Mouse (Mus musculus) stomach, embryonic 16.5 days (tissue): ENCODE results near the gene Rbm42. TPM values are rescaled to one million over a fixed set of nuclear protein-coding genes. Genes with fewer than 3 reads are reported as not detected.
A peak's percentile ranks its signal among the peaks of the same experiment; 100 is the strongest.

Experiments
- ATAC-seq: fragments of 200-750 bp; cut with Nextera tagmentation; 2 replicates; pipeline ENCODE4 v1.8.0; 2017; ENCODE audit warnings: moderate number of reproducible peaks, moderate TSS enrichment; ENCODE audit not compliant: insufficient read depth, low FRiP score
- H3K27ac ChIP-seq: fragments of 300-500 bp; sonication (generic); 2 replicates; pipeline ENCODE4 v1.5.1; 2014; ENCODE audit warnings: low read length
- H3K27me3 ChIP-seq: fragments of 300-500 bp; sonication (generic); 2 replicates; pipeline ENCODE4 v1.6.1; 2014; ENCODE audit warnings: low read length, control low read depth, mixed read lengths; ENCODE audit not compliant: control insufficient read depth, insufficient read depth
- H3K36me3 ChIP-seq: fragments of 300-500 bp; sonication (generic); 2 replicates; pipeline ENCODE4 v1.6.1; 2014; ENCODE audit warnings: low read length; ENCODE audit not compliant: control insufficient read depth, insufficient read depth
- H3K4me1 ChIP-seq: fragments of 300-500 bp; sonication (generic); 2 replicates; pipeline ENCODE4 v1.6.1; 2014; ENCODE audit warnings: low read length, control low read depth, mixed read lengths; ENCODE audit not compliant: control insufficient read depth, insufficient read depth
- H3K4me2 ChIP-seq: fragments of 300-500 bp; sonication (generic); 2 replicates; pipeline ENCODE4 v1.6.1; 2014; ENCODE audit warnings: low read depth, low read length, mixed read lengths
- H3K4me3 ChIP-seq: fragments of 300-500 bp; sonication (generic); replicated peaks from 2 replicates; pipeline ENCODE4 v1.5.1; 2014; ENCODE audit warnings: mild to moderate bottlenecking, low read length
- H3K9ac ChIP-seq: fragments of 300-500 bp; sonication (generic); 2 replicates; pipeline ENCODE4 v1.6.1; 2014; ENCODE audit warnings: low read length
- H3K9me3 ChIP-seq: fragments of 300-500 bp; sonication (generic); replicated peaks from 2 replicates; pipeline ENCODE4 v1.6.1; 2016; ENCODE audit warnings: low read length, control low read depth; ENCODE audit not compliant: control insufficient read depth
- WGBS: fragments of 180-500 bp; shearing (Covaris S2); extraction: QIAGEN DNeasy Blood & Tissue Kit; methylation state at CpG from one replicate; pipeline ENCODE4 v1.1.7; 2014; 5-methylcytosine and 5-hydroxymethylcytosine counted together
- polyA plus RNA-seq: library from polyadenylated mRNA; unstranded; fragments of >200 nt; fragmentation: Nextera tagmentation; extraction: Ambion mirVana; gene quantifications from 2 replicates; pipeline ENCODE4 v1.2.1, GENCODE M21; 2015

Rbm42 gene
- polyA plus RNA-seq, 1 experiment from 2014 or later, result 83.7 TPM

GRCm38 (mm10) chr7:30669229-30669628 lies 19.1 kb upstream of the Rbm42 start:
- Histone ChIP-seq H3K9me3 (no peaks in the 10 kb centered on the region), H3K4me1 (no peaks in the 10 kb centered on the region), H3K36me3 (no peaks in the 10 kb centered on the region), H3K27me3 (no peaks in the 10 kb centered on the region), H3K4me3 (no peak overlapping the region), H3K27ac (no peak overlapping the region), H3K9ac (no peak overlapping the region), H3K4me2 (no peak overlapping the region)
- WGBS, result 48% methylated on average over 3 of the region's 3 CpGs
- ATAC-seq, result no peak

GRCm38 (mm10) chr7:30665321-30665720 lies 15.2 kb upstream of the Rbm42 start:
- H3K27ac ChIP-seq, result no peak overlapping the region

GRCm38 (mm10) chr7:30664529-30665200 lies 14.5 kb upstream of the Rbm42 start, which contains the start of gene Haus5:
Gene Haus5 (minus strand): TSS chr7:30664994.
- Histone ChIP-seq H3K9me3 (no peaks in the 10 kb centered on the region), H3K4me2 (peak within 1 kb of the TSS; percentile 82), H3K9ac (peak within 1 kb of the TSS; percentile 90), H3K27me3 (no peaks in the 10 kb centered on the region), H3K4me3 (peak within 1 kb of the TSS; percentile 79), H3K4me1 (no peaks in the 10 kb centered on the region), H3K27ac (no peak within 1 kb of the TSS), H3K36me3 (no peaks in the 10 kb centered on the region; the same call in 1 of the 2 replicates)
- ATAC-seq, result peak; percentile 92
- WGBS, result under 1% methylated on average over 34 of the region's 34 CpGs

More at GRCm38 (mm10) chr7:30665321-30665720, 15.2 kb upstream of the Rbm42 start:
- H3K4me1 ChIP-seq, result no peaks in the 10 kb centered on the region
- peak overlapping the region; percentile 79 for H3K4me3 ChIP-seq
- H3K9ac ChIP-seq, result peak overlapping the region; percentile 90
- no peaks in the 10 kb centered on the region; the same call in 1 of the 2 replicates for H3K36me3 ChIP-seq
- WGBS, result 6% methylated on average over 11 of the region's 11 CpGs
- H3K9me3 ChIP-seq, result no peaks in the 10 kb centered on the region
- ATAC-seq, result peak; percentile 41; the same call in 1 of the 2 replicates
- no peaks in the 10 kb centered on the region for H3K27me3 ChIP-seq
- H3K4me2 ChIP-seq, result peak overlapping the region; percentile 82

GRCm38 (mm10) chr7:30639083-30639482 lies 11.0 kb downstream of the Rbm42 start:
- H3K27me3 ChIP-seq, result peaks cover 23% of the 10 kb centered on the region
- no peak overlapping the region for H3K4me3 ChIP-seq
- no peak overlapping the region for H3K9ac ChIP-seq
- no peaks in the 10 kb centered on the region for H3K9me3 ChIP-seq
- WGBS, result 16% methylated on average over 4 of the region's 4 CpGs
- no peak for ATAC-seq
- H3K36me3 ChIP-seq, result no peaks in the 10 kb centered on the region
- peaks cover 9% of the 10 kb centered on the region for H3K4me1 ChIP-seq
- H3K27ac ChIP-seq, result no peak overlapping the region
- no peak overlapping the region for H3K4me2 ChIP-seq

GRCm38 (mm10) chr7:30636395-30636794 lies 13.7 kb downstream of the Rbm42 start:
- H3K9me3 ChIP-seq, result no peaks in the 10 kb centered on the region
- H3K4me1 ChIP-seq, result peaks cover 9% of the 10 kb centered on the region
- peaks cover 41% of the 10 kb centered on the region for H3K27me3 ChIP-seq
- no peak overlapping the region for H3K27ac ChIP-seq
- no peak for ATAC-seq
- WGBS, result 23% methylated on average over 11 of the region's 11 CpGs
- H3K36me3 ChIP-seq, result no peaks in the 10 kb centered on the region
- H3K4me2 ChIP-seq, result no peak overlapping the region
- no peak overlapping the region for H3K4me3 ChIP-seq
- H3K9ac ChIP-seq, result no peak overlapping the region

GRCm38 (mm10) chr7:30635752-30636151 lies 14.4 kb downstream of the Rbm42 start, which contains the start of gene Etv2:
Gene Etv2 (minus strand): TSS chr7:30635852.
- Histone ChIP-seq H3K36me3 (no peaks in the 10 kb centered on the region), H3K9me3 (no peaks in the 10 kb centered on the region), H3K27me3 (peaks cover 41% of the 10 kb centered on the region), H3K4me1 (peaks cover 9% of the 10 kb centered on the region), H3K9ac (no peak within 1 kb of the TSS; the same call in 1 of the 2 replicates), H3K27ac (no peak within 1 kb of the TSS), H3K4me3 (peak within 1 kb of the TSS; percentile 22), H3K4me2 (peak within 1 kb of the TSS; percentile 40)
- WGBS, result 4% methylated on average over 5 of the region's 5 CpGs
- ATAC-seq, result no peak

GRCm38 (mm10) chr7:30634621-30635020 lies 15.5 kb downstream of the Rbm42 start:
- peak; percentile 56; the same call in 1 of the 2 replicates for ATAC-seq
- H3K4me1 ChIP-seq, result peaks cover 9% of the 10 kb centered on the region
- H3K9ac ChIP-seq, result no peak overlapping the region; the same call in 1 of the 2 replicates
- no peak overlapping the region for H3K27ac ChIP-seq
- H3K9me3 ChIP-seq, result no peaks in the 10 kb centered on the region
- no peaks in the 10 kb centered on the region for H3K36me3 ChIP-seq
- whole genome bisulfite sequencing, result under 1% methylated on average over 20 of the region's 20 CpGs
- peaks cover 41% of the 10 kb centered on the region for H3K27me3 ChIP-seq
- peak overlapping the region; percentile 22 for H3K4me3 ChIP-seq
- peak overlapping the region; percentile 40 for H3K4me2 ChIP-seq

- Histone ChIP-seq H3K9me3 (no peaks in the 10 kb centered on the region), H3K27me3 (peaks cover 41% of the 10 kb centered on the region), H3K4me2 (no peak overlapping the region), H3K9ac (no peak overlapping the region), H3K4me1 (peaks cover 6% of the 10 kb centered on the region), H3K4me3 (no peak overlapping the region), H3K27ac (no peak overlapping the region), H3K36me3 (no peaks in the 10 kb centered on the region)
- ATAC-seq, result no peak
- 4% methylated on average over 27 of the region's 27 CpGs for WGBS
These were observed 16.2 kb downstream of the Rbm42 start for GRCm38 (mm10) chr7:30633762-30634412.

GRCm38 (mm10) chr7:30629013-30629412 lies 21.1 kb downstream of the Rbm42 start:
- no peak overlapping the region for H3K4me2 ChIP-seq
- H3K4me1 ChIP-seq, result peaks cover 7% of the 10 kb centered on the region; the same call in 1 of the 2 replicates
- peaks cover 18% of the 10 kb centered on the region for H3K27me3 ChIP-seq
- no peak for ATAC-seq
- no peaks in the 10 kb centered on the region for H3K36me3 ChIP-seq
- no peak overlapping the region for H3K4me3 ChIP-seq
- H3K27ac ChIP-seq, result no peak overlapping the region
- H3K9ac ChIP-seq, result no peak overlapping the region
- H3K9me3 ChIP-seq, result no peaks in the 10 kb centered on the region
